Mouse (Mus musculus): ENCODE data around the gene Pip5k1c.

DNA sequence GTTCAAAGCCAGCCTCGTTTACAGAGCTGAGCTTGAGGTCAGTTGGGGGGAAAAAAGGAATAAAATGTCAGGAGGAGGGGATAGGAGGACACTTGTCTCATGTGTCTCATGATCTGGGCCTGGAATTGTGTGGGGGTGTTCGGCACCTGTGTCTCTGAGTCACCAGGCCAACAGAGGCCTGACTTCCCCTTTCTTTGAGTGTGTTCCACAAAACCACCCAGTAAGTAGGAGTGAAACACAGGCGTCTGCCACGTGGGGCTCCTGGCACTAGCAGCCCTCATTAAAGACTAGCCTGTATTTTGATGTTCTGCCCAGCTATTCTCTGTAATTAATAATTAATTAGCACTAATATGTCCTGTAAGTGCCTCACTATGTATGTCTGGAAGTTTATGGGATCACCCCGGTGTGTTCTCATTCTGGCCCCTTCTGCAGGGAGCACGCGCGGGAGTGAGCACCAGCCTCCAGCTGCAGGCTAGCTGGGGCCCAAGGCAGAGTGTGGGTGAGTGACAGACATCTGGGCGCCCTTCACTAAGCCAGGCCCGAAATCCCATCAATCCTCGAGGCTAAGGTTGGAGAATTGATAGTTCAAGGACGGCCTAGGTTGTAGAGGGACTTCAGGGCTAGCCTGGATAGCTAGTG lies 63.7 kb downstream of the Pip5k1c start:
- no peak for TF ChIP-seq POLR2A (IDR thresholded peaks at IDR 0.05; ENCODE audit: control insufficient read depth, extremely low read depth, insufficient read depth, low read length, poor library complexity)
- no peak for TF ChIP-seq CTCF (IDR thresholded peaks at IDR 0.05; ENCODE audit: borderline replicate concordance, control insufficient read depth, extremely low read depth, insufficient read depth, low read length, poor library complexity)
